Comparison of ENCODE assay signal across 8 mouse cellular contexts in the genomic region with DNA sequence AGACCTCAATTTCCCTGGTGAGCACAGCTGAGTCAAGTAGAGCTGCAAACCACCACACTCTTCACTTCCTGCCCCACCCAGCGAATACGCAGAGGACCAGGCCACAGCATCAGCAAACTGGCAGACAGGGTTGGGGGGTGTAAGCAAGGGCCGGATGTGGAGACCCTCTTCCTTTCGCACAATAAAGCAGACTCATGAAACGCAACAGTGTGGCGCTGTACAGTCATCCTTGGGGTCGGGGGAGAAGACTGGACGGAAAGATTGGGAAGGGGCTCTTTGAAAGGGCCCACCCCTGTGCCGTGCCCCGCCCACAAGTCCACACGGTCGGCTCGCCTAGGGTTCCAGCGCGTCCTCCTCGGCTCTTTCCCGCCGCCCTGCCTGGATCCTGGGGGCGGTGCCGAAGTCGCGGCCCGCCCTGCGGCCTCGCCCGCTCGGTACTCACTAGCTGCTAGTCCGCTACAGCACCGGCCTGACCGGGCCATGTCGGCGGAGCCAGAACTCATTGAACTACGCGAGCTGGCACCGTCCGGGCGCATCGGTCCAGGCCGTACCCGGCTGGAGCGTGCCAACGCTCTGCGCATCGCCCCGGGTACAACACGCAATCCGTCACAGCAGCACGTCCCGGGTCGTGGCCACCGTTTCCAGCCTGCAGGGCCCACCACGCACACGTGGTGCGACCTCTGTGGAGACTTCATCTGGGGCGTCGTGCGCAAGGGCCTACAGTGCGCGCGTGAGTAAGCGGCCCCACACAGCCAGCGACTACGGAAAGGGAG. TPM values are rescaled to one million over a fixed set of nuclear protein-coding genes. Genes with fewer than 3 reads are reported as not detected.
DNase-seq lines count a peak whose midpoint lies in the region; ATAC-seq lines count a peak whose summit lies in the region.

A gene (plus strand): TSS at position 439 of the 773 bp plus-strand sequence.

- H3K36me3 ChIP-seq in forebrain, embryonic 12.5 days (replicated peaks), result no peaks in the 10 kb centered on the region

- peak within 1 kb of the TSS; percentile 40 for H3K4me3 ChIP-seq in forebrain, embryonic 12.5 days (replicated peaks)

- no peaks in the 10 kb centered on the region for H3K9me3 ChIP-seq in forebrain, embryonic 12.5 days

- ATAC-seq in forebrain, embryonic 12.5 days (ENCODE audit: low FRiP score), result 0 out of 2 replicates have a peak, but pooled peaks have one; percentile 2

- peaks cover 58% of the 10 kb centered on the region for H3K4me1 ChIP-seq in forebrain, embryonic 12.5 days

- WGBS in forebrain, embryonic 12.5 days, result 1% methylated on average over 63 of the region's 63 CpGs
- 2% methylated on average over 63 of the region's 63 CpGs for WGBS in large intestine, adult 2 months

- H3K27ac ChIP-seq in forebrain, embryonic 12.5 days, result 0 out of 2 replicates have a peak within 1 kb of the TSS, but pooled peaks have one; percentile 4

- H3K4me2 ChIP-seq in forebrain, embryonic 12.5 days, result peak within 1 kb of the TSS; percentile 61

- intact Hi-C loops in heart, postnatal 25 days (cut with DNase I), result no loop called here

- H3K27me3 ChIP-seq in forebrain, embryonic 12.5 days, result peaks cover 59% of the 10 kb centered on the region

- H3K9ac ChIP-seq in forebrain, embryonic 12.5 days, result peak within 1 kb of the TSS; percentile 51

- DNase-seq in CD8-positive naive resting alpha-beta T cell, adult 2 months (ENCODE audit: low read depth in 2 of 2, low spot score in 2 of 2), result peak; percentile 76 to 82
- DNase-seq in adrenal gland, adult 2 months, result peak; percentile 85
- DNase-seq in heart, postnatal 25 days (ENCODE audit: low spot score), result peak; percentile 67
- no peak for DNase-seq in large intestine, adult 2 months (ENCODE audit: low read depth, low spot score)
- peak; percentile 82 for DNase-seq in lung, postnatal 10 days
- DNase-seq in ovary, postnatal 36 days (ENCODE audit: low spot score), result peak; percentile 78
- DNase-seq in right cerebral cortex, postnatal 14 days, result no peak

RNA-seq across cellular contexts. Expression of the gene that starts here (rescaled TPM):
- total RNA-seq in adrenal gland, adult 2 months (2021), result 10 to 100 TPM; 15.5 to 18.6 TPM
- 15.3 and 16.7 TPM in 2 replicates for polyA plus RNA-seq in adrenal gland, adult 2 months (2012; rRNA removed)
- 40.0 and 45.7 TPM in 2 replicates for polyA plus RNA-seq in forebrain, embryonic 12.5 days (2016; fragmentation: Nextera tagmentation; extraction: Ambion mirVana)
- 10 to 100 TPM; 12.1 to 16.7 TPM for total RNA-seq in heart, postnatal 25 days (2021)
- polyA plus RNA-seq in large intestine, adult 2 months (2012; rRNA removed), result 28.6 and 37.1 TPM in 2 replicates

Comparison
In these comparisons a context has a peak if more than half of its experiments do, and no peak if none do; other contexts are left out.
1. DNase-seq: peak in CD8-positive naive resting alpha-beta T cell, adult 2 months (2 of 2), adrenal gland, adult 2 months (single experiment), heart, postnatal 25 days (single experiment), lung, postnatal 10 days (single experiment) and ovary, postnatal 36 days (single experiment); none in large intestine, adult 2 months (single experiment) and right cerebral cortex, postnatal 14 days (single experiment).